Comparison of ENCODE assay signal across 8 mouse cellular contexts in genomic region chr6:71493675-71494340, GRCm38 (mm10). TPM values are rescaled to one million over a fixed set of nuclear protein-coding genes. Genes with fewer than 3 reads are reported as not detected.
A peak's percentile ranks its signal among the peaks of the same experiment; 100 is the strongest.
DNase-seq lines count a peak whose midpoint lies in the region; ATAC-seq lines count a peak whose summit lies in the region.

TSS of gene Rnf103 (plus strand) at chr6:71493894.

- no peaks in the 10 kb centered on the region for H3K27me3 ChIP-seq in intestine, embryonic 14.5 days (replicated peaks; ENCODE audit: control insufficient read depth, insufficient read depth, low read length)

- under 1% methylated on average over 77 of the region's 79 CpGs for WGBS in intestine, embryonic 14.5 days

- H3K9me3 ChIP-seq in intestine, embryonic 14.5 days (ENCODE audit: control insufficient read depth, low read length): no peaks in the 10 kb centered on the region

- intact Hi-C loops in left cerebral cortex, postnatal 14 days (cut with DNase I): loop anchor here (1.0 to 2.0 kb wide), 2 partner anchors 49 to 54 kb away; partner anchors contain the start of genes Chmp3 and Rmnd5a

- peak; percentile 94 to 99 for DNase-seq in adrenal gland, adult (ENCODE audit: inconsistent age in 2 of 2, low spot score in 1 of 2)
- peak; percentile 97 for DNase-seq in embryo, embryonic 10.5 days (ENCODE audit: low spot score)
- DNase-seq in gastrocnemius, postnatal 25 days: peak; percentile 94
- peak; percentile 99 for DNase-seq in intestine, embryonic 14.5 days (ENCODE audit: low spot score)
- peak; percentile 85 to 89 for DNase-seq in left cerebral cortex, postnatal 14 days (ENCODE audit: low spot score in 2 of 2)
- DNase-seq in mesoderm, embryonic 11.5 days (ENCODE audit: low read depth, low spot score): peak; percentile 95
- peak; percentile 78 for DNase-seq in right cerebral cortex, postnatal 36 days (ENCODE audit: low spot score in 2 of 2)
- peak; percentile 99 for DNase-seq in yolk sac, embryonic 10.5 days (ENCODE audit: low spot score)

- H3K4me3 ChIP-seq in intestine, embryonic 14.5 days (ENCODE audit: low read depth, low read length): peak within 1 kb of the TSS; percentile 84

- H3K9ac ChIP-seq in intestine, embryonic 14.5 days (ENCODE audit: low read length): peak within 1 kb of the TSS; percentile 98

- peak within 1 kb of the TSS; percentile 99 for H3K27ac ChIP-seq in intestine, embryonic 14.5 days (ENCODE audit: low read depth)

- H3K36me3 ChIP-seq in intestine, embryonic 14.5 days (ENCODE audit: control insufficient read depth, insufficient read depth, low read length): peaks cover 20% of the 10 kb centered on the region

- peak; percentile 97 for ATAC-seq in intestine, embryonic 14.5 days (replicated peaks; ENCODE audit: low FRiP score, low TSS enrichment, low read depth)

- peak within 1 kb of the TSS; percentile 75 for H3K4me2 ChIP-seq in intestine, embryonic 14.5 days (ENCODE audit: low read length)

- H3K4me1 ChIP-seq in intestine, embryonic 14.5 days (replicated peaks; ENCODE audit: control insufficient read depth, insufficient read depth, low read length): peaks cover 3% of the 10 kb centered on the region; the same call in 1 of the 2 replicates

RNA-seq across cellular contexts. Expression of gene Rnf103, which starts in this region (rescaled TPM):
- 10 to 100 TPM; 17.5 to 20.3 TPM for total RNA-seq in gastrocnemius, postnatal 25 days (2021)
- polyA plus RNA-seq in intestine, embryonic 14.5 days (2014; fragmentation: Nextera tagmentation; extraction: Ambion mirVana): 26.8 and 29.7 TPM in 2 replicates
- 10 to 100 TPM; 52.2 to 53.5 TPM for total RNA-seq in left cerebral cortex, postnatal 14 days (2021)

Comparison
In these comparisons a context has a peak if more than half of its experiments do, and no peak if none do; other contexts are left out.
1. Peak in every context shown above with its lines: DNase-seq, ATAC-seq, H3K4me3 ChIP-seq and H3K27ac ChIP-seq.